In genomic region chr3:122152431-122152830, GRCm38 (mm10) we compare ENCODE assay signal across 13 mouse cellular contexts.
DNase-seq lines count a peak whose midpoint lies in the region; ATAC-seq lines count a peak whose summit lies in the region.
"Had no signal": no experiment of that assay in that cellular context is flagged by ENCODE, and none has a peak within 500 bp of the region (broad histone marks: within the 10 kb centered on the region; RNA-seq: fewer than 3 reads in every experiment).

No protein-coding gene starts in this region.

- H3K4me2 ChIP-seq in lung, embryonic 15.5 days: no peak overlapping the region
- H3K4me2 ChIP-seq: embryonic facial prominence, embryonic 12.5 days; liver, embryonic 15.5 days had no signal

- 37% methylated on average over 4 of the region's 4 CpGs for WGBS in lung, embryonic 15.5 days

- H3K9me3 ChIP-seq in lung, embryonic 15.5 days: no peaks in the 10 kb centered on the region
- H3K9me3 ChIP-seq: embryonic facial prominence, embryonic 12.5 days; liver, embryonic 15.5 days had no signal

- no peak overlapping the region for H3K4me3 ChIP-seq in lung, embryonic 15.5 days
- H3K4me3 ChIP-seq: embryonic facial prominence, embryonic 12.5 days; liver, embryonic 15.5 days had no signal

- intact Hi-C loops in left cerebral cortex, postnatal 10 days (cut with DNase I): no loop called here

- H3K4me1 ChIP-seq in lung, embryonic 15.5 days: peaks cover 24% of the 10 kb centered on the region
- H3K4me1 ChIP-seq: embryonic facial prominence, embryonic 12.5 days; liver, embryonic 15.5 days had no signal

- H3K27me3 ChIP-seq in lung, embryonic 15.5 days: no peaks in the 10 kb centered on the region
- H3K27me3 ChIP-seq: embryonic facial prominence, embryonic 12.5 days; liver, embryonic 15.5 days had no signal

- no peaks in the 10 kb centered on the region for H3K36me3 ChIP-seq in lung, embryonic 15.5 days
- H3K36me3 ChIP-seq: embryonic facial prominence, embryonic 12.5 days; liver, embryonic 15.5 days had no signal

- H3K9ac ChIP-seq in lung, embryonic 15.5 days: no peak overlapping the region
- H3K9ac ChIP-seq: embryonic facial prominence, embryonic 12.5 days; liver, embryonic 15.5 days had no signal

- H3K27ac ChIP-seq in lung, embryonic 15.5 days: peak overlapping the region; percentile 15; the same call in 1 of the 2 replicates
- H3K27ac ChIP-seq: embryonic facial prominence, embryonic 12.5 days; liver, embryonic 15.5 days had no signal

- DNase-seq in cerebellum, postnatal 36 days: peak; percentile 9 to 20
- DNase-seq in cerebellum, adult 18-20 months: no peak
- peak; percentile 34 to 71 for DNase-seq in left cerebral cortex, postnatal 10 days (ENCODE audit: extremely low spot score in 1 of 2, low spot score in 2 of 2)
- DNase-seq in left cerebral cortex, adult 18-20 months (ENCODE audit: low spot score in 2 of 2): no peak
- peak; percentile 66 for DNase-seq in NIH3T3 (ENCODE audit: low read depth)
- DNase-seq in urinary bladder, postnatal 4 days (ENCODE audit: low spot score in 2 of 2): no peak
- DNase-seq: heart, adult 18-20 months; heart, postnatal 4 days; kidney, adult 9 months; thymus, postnatal 14 days had no signal

- ATAC-seq in lung, embryonic 15.5 days (ENCODE audit: borderline replicate concordance, extremely low read depth, low FRiP score, low TSS enrichment): peak; percentile 39; the same call in 1 of the 2 replicates

Comparison
In these comparisons a context has a peak if more than half of its experiments do, and no peak if none do; other contexts are left out.
1. DNase-seq: peak in cerebellum, postnatal 36 days (2 of 2), left cerebral cortex, postnatal 10 days (2 of 2) and NIH3T3 (single experiment); none in cerebellum, adult 18-20 months (0 of 2), left cerebral cortex, adult 18-20 months (0 of 2) and urinary bladder, postnatal 4 days (0 of 2).